Mouse (Mus musculus) heart, postnatal 14 days (tissue): ENCODE measurements around the gene Med17. TPM values are rescaled to one million over a fixed set of nuclear protein-coding genes. Genes with fewer than 3 reads are reported as not detected.
"Not testable (repeated sequence)": the region's sequence is repeated elsewhere in the genome, so short reads cannot be mapped to it uniquely, and the experiment has no call there.

ENCODE experiments used
- DNase-seq, 2 experiments: peaks; one replicate each; pipeline ENCODE4 v3.0.0; 2021 to 2022
- intact Hi-C: fragments of 180-260 bp; cut with DNase I; formaldehyde crosslinking; loops from one replicate; pipeline ENCODE4 v1.15.1; 2025
- long read RNA-seq, 2 experiments: library from polyadenylated mRNA; stranded (forward); transcript quantifications; one replicate each; pipeline ENCODE4 v2.0.0; 2021
- total RNA-seq, 2 experiments: library from RNA; stranded (reverse); gene quantifications; 2 replicates each; pipeline ENCODE4 v1.2.3; 2021

Med17 gene
- 10 to 100 TPM; 16.4 to 17.5 TPM for total RNA-seq
- long read RNA-seq, experiment 1, transcript Med17-201 (12 exons, 3,964 nt) = major isoform, 12 of 15 reads
- long read RNA-seq, experiment 1, partial matches to known transcripts = 2 of 15 reads
- long read RNA-seq, experiment 1, other reads (novel, unspliced or antisense) = 1 of 15 reads
- long read RNA-seq, experiment 2, transcript Med17-201 (12 exons, 3,964 nt) = major isoform, 6 of 11 reads
- long read RNA-seq, experiment 2, partial matches to known transcripts = 2 of 11 reads
- long read RNA-seq, experiment 2, other reads (novel, unspliced or antisense) = 3 of 11 reads

DNA sequence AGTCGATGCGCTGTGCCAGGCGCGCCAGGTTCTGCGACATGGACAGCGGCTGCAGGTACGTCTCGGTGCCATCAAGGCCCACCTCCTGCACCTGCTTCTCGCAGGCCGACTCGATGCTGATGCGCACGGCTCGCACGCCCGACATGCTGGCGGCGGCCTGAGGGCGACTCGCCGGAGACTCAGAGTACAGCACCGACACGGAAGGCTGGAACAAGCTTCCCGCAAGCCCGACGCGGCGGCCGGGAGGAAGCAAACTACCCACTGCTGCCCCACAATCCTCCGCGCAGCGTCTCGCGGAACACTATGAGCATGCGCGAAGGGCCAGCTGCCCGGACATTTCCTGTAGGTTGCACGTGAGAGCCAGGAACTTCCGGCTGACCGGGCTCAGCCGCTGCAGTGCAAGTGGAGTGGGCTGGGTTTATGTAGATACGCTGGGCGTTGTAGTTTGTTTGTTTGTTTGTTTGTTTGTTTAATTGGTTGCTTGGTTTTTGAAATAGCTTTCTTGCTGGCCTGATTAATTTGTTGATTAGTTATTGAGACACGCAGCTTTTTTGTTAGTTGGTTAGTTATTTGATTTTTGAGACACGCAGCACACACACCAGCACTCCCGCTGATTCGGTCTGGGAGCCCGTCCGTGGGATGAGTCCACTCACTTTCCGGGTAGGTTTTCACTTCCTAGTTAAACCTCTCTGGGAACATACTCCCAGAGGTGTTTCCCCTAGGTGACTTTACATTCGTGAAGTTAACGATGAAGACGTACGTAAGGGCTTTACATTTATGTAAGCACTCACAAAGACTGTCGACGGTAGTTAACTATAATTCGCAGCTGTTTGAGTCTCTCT lies at the start of gene Med17:
TSS of gene Med17 (minus strand) at position 283 of the 842 bp plus-strand sequence.
- intact Hi-C loops = no loop called here
- peak; percentile 92 to 94 for DNase-seq

DNA sequence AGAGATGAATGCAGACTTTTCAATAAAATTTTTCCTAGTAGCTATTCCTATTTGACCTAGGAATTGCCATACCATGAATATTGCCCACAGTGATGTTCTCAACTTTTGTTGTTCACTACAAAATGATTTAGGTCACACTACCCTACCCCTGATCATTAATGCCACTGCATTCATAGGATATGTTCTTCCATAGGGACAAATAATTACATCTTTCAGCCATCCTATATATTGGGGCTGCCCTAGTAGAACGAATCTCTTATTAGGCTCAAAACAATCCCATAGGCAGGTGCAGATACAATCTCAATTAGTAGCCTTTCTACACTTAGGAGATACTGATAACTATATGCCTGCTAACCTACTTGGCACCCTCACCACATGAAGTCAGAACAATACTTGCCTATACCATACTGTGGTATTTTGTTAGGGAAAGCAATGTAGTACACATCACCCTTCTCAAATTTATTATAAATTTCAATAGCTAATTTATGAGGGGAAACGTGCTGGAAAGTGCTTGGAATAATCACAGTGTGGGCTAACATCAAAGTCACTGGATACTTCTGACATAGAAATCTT lies 38.5 kb upstream of the Med17 start:
- intact Hi-C loops = no loop called here
- no peak for DNase-seq

GRCm38 (mm10) chr9:15317223-15318169 lies 37.8 kb upstream of the Med17 start:
- intact Hi-C loops = no loop called here
- DNase-seq = no peak

DNA sequence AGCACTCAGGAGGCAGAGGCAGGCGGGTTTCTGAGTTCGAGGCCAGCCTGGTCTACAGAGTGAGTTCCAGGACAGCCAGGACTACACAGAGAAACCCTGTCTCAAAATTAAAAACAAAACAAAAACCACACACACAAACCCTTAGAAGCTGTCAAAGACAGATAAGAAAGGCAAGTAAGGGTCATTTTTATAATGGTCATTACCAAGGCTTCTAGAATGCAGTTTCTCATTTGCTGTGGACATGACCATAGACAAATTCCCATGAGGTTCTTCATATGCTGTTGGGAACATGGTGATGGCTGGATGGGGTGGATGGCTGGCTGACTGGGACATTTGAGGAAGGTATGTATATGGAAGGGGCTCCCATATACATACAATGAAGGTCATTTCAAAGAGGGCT lies 36.6 kb upstream of the Med17 start:
- intact Hi-C loops, DNase-seq: not testable (repeated sequence)

DNA sequence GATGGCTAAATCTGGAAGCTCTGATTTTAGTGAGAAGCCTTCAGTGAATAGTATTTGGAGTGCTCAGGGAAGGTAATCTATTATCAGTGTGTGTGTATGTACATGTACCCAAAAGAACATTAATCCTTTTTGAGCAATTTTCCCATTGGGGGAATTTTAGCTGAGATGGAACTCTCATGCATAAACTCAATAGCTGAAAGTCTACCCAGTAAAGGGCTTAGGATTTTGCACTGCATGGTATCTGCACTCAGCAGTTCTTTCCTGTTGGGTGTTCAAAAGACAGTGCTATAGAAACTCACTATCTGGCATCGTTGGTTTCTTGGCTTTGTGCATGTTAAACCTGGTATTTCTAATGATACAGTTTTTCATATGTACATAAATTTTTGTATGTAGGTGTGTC lies 34.9 kb upstream of the Med17 start:
- intact Hi-C loops = no loop called here
- DNase-seq = no peak

DNA sequence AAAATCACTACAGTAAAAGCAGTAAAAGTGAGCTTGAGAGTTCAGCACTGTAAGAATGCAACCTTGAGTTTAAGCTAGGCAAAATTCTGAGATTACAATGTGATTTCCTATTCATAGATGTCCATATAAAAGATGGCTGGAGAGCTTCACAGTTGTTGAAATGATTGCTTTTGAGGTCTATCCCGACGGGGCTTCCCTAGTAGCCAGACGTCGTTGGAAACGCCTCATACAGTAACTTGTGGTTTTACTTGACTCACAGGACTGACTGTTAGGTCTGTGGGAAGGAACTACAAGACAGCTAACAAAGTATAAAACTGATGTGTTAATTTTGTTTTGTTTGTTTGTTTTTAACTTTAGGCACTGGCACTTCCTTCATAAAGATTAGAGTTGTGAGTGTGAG lies 33.9 kb upstream of the Med17 start:
- DNase-seq = no peak
- intact Hi-C loops = no loop called here

- intact Hi-C loops = no loop called here
- DNase-seq = no peak
Measured at GRCm38 (mm10) chr9:15312054-15312735, 32.5 kb upstream of the Med17 start.

- DNase-seq = no peak
- intact Hi-C loops = no loop called here
Measured at GRCm38 (mm10) chr9:15310179-15310578, 30.4 kb upstream of the Med17 start.

DNA sequence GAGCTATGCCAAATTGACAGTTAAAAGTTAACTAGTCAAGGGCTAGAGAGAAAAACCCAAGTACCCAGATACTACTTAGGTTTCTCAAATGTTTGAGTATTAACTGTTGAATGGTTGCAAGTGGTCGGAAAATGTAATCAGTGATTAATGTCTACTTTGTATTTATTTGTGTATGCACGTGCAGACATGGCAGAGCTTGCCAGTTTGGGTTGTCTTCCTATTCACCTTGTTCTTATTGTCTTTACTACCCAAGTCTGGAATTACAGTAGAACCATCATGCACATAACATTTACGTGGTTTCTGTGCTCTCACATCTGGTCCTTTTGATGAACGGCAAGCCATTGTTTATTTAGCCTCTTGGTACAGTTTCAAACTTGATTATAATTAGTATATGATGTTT lies 29.7 kb upstream of the Med17 start:
- intact Hi-C loops = no loop called here
- DNase-seq = no peak

GRCm38 (mm10) chr9:15308254-15308653 lies 28.5 kb upstream of the Med17 start:
- no peak for DNase-seq
- intact Hi-C loops = no loop called here

- intact Hi-C loops = no loop called here
- no peak for DNase-seq
Measured at GRCm38 (mm10) chr9:15307257-15307656, 27.5 kb upstream of the Med17 start.

DNA sequence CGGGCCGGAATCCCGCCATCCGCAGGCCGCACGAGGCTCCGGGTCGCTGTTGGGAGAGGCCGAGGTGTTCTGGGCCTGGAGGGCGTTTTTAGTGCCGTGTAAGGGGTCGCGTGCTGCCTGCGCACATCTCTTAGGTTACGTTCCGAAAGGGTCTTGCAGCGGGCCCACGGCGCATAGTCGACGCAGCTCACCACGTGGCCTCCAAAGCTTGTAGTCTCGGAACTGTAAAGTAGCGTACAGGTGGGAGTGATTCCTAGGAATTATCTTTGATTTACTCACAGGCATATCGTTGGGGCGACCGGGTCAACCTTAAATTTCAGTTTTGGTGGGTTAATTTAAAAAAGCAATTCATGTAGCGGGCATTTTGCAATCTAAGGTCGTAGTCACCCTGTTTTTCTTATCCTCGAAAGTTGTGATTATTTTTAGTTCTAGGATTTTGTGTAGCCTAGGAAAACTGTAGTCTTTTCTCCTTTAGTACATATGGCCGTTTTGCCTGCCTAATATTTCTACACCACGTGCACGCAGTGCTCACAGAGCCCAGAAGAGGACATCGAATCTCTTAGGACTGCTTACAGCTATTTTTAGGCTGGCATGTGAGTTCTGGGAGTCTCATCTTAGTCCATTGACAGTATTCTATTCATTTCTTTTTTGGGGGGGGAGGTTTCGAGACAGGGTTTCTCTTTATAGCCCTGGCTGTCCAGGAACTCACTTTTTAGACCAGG lies 26.8 kb upstream of the Med17 start, which contains the start of gene 4931406C07Rik:
TSS of gene 4931406C07Rik (minus strand) at position 51 of the 722 bp plus-strand sequence.
- intact Hi-C loops = no loop called here
- DNase-seq = peak in 1 of 2 experiments; percentile 17

DNA sequence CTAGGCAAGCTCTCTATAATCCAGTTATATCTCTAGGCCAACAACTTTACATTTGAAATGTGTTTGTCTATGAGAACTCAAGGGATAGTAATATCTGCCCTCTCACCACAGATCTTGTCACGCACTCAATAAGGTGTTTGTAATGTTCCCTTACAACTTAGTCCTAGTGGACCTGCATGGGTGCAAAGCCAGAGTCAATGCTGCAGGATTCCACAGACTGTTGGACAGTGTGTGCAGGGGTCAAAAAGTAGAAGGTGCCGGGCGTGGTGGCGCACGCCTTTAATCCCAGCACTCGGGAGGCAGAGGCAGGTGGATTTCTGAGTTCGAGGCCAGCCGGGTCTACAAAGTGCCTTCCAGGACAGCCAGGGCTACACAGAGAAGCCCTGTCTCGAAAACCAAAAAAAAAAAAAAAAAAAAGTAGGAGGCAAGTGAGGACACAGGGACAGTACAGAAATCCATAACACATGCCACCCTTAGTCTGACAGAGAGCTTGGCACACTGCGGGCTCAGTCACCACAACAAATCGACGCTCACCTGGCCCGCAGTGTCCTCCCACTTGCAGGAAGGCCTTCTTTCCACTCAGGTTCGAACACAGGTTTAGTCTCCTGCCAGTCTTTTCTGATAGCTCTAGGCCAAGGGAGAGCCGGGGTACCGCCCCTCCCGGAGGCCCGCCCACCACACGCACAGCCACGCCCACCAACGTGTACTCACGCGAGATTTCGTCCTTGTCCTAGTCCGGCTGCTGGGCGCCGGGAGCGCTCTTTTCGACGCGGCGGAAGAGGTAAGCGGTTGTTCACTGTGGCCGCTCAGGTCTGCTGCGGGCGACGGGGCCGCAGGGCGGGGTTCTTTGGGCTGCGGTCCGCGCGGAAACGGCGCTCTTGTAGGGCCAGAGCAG lies 26.0 kb upstream of the Med17 start, which contains the start of gene Taf1d:
TSS of gene Taf1d (plus strand) at position 712 of the 895 bp plus-strand sequence.
- intact Hi-C loops = no loop called here
- DNase-seq = peak; percentile 98 to 99

GRCm38 (mm10) chr9:15302881-15303280 lies 23.1 kb upstream of the Med17 start:
- intact Hi-C loops = no loop called here
- DNase-seq = no peak

GRCm38 (mm10) chr9:15302006-15302405 lies 22.3 kb upstream of the Med17 start:
- intact Hi-C loops = not testable (repeated sequence)

DNA sequence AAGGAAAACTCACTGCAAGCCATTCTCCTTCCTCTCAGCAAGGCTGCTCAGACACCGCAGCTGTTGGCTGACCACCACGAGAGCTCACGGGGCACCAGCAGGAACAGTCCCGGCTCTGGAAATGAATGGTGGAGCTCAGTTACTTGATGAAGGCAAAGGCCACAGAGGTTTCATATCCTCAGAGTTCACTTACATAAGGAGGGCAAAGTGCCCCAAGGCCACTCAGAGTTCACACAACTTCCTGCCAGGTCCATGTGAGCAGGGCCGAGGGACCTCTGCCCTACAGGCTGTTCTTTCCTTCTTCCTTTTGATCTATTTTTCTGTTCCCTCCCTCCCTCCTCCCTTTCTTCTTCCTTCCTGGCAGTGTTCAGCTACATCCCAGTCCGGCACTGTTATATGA lies 21.7 kb upstream of the Med17 start:
- intact Hi-C loops = no loop called here
- DNase-seq = peak; percentile 6 to 14

More at GRCm38 (mm10) chr9:15302006-15302405, 22.3 kb upstream of the Med17 start:
- DNase-seq = not testable (repeated sequence)

DNA sequence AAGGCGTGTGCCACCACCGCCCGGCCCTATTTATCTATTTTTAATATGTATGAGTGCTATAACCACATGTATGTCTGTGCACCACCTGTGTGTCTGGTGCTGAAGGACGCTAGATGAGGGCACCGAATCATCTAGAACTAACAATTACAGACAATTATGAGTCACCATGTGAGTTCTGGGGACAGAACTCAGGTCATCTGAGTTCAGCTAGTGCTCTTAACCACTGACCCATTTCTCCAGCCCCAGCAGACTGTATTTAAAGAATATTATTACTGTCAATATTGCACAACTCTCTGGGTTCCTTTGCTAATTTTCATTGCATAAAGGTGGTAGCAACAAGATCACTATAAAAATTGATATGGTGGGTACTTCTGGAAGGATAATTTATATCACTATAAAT lies 20.3 kb upstream of the Med17 start:
- no peak for DNase-seq
- intact Hi-C loops = no loop called here

DNA sequence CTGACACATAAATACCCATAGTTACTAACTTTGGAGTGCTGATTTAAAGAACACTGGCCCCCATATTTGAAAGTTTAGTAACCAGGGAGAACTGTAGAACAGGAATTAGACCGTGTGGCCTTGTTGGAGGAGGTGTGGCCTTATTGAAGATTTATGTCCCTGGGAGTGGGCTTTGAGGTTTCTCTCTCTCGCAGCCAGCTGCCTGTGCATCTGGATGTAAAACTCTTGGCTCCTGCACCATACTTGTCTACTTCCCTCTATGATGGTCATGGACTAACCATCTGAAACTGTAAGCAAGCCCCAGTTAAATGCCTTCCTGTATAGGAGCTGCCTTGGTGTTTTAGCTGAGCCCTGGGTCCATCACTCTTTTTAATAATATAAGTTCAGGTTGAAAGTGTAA lies 18.7 kb upstream of the Med17 start:
- intact Hi-C loops = no loop called here
- DNase-seq = no peak
